Mouse (Mus musculus): ENCODE measurements around the gene Gm49337. TPM values are rescaled to one million over a fixed set of nuclear protein-coding genes. Genes with fewer than 3 reads are reported as not detected.

The Gm49337 gene
- total RNA-seq, 2 experiments from 2014 or later = 0.47 TPM; not detected in 1

GRCm38 (mm10) chr4:116143891-116144717, 29.1 kb upstream of the Gm49337 start:
- intact Hi-C loops (cut with DNase I) = no loop called here
- TF ChIP-seq CTCF (IDR thresholded peaks at IDR 0.05) = no peak
- peak; percentile 85 for DNase-seq
- Histone ChIP-seq H3K27ac (peak overlapping the region; percentile 93), H3K4me3 (peak overlapping the region; percentile 79)

DNA sequence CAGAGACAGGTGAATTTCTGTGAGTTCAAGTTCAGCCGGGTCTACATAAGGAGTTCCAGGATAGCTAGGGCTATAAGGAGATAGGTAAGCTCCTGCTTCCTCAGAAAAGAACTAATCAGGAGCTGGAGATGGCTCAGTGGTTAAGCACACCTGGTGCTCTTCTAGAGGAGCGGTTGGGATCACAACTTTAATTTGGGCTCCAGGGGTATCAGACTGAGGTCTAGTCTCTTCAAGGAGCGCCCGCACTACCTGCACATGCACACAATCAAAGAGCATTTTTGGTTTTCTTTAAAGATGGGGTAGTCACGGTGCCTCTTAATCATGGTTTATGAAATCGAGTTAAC, 23.4 kb upstream of the Gm49337 start:
- intact Hi-C loops (cut with DNase I) = no loop called here
- TF ChIP-seq CTCF (IDR thresholded peaks at IDR 0.05) = no peak
- no peak for DNase-seq
- peak overlapping the region; percentile 95 for H3K4me3 ChIP-seq
- H3K27ac ChIP-seq = peak overlapping the region; percentile 98

DNA sequence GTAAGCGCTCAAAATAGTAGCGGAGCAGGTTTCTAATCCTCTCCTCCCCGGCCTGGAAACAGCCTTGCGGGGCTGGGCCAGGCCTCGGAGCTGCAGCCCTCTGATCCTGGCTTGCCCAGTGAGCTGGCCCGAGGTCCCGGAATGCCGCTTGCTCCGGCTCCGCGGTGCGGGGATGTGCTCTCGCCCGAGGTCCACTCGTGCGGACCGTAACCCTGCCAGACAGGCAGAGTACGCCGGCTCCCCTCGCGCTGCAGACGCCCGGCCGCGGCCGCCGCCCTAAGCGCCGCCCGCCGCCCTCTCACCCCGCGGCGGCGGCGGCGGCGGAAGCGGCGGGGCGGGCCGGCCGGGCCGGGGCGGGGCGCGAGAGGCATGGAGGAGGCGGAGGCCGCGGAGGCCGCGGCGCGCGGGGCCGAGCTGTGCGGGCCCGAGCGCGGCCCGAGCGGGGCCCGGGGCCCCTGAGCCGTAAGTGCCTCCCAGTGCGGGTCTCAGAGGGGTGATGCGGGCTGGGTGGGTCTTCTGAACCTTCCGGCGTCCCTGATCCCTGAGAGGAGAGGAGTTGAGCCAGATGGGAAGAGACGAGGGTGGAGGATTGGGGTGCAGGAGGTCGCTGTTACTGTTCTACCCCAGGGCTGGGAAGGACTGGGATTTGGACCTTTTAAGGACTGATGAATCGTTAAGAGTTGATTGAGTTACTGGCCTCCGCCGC, 22.9 kb upstream of the Gm49337 start:
- H3K27ac ChIP-seq = peak overlapping the region; percentile 98
- peak; percentile 87 for DNase-seq
- peak overlapping the region; percentile 95 for H3K4me3 ChIP-seq
- TF ChIP-seq CTCF (IDR thresholded peaks at IDR 0.05) = no peak
- intact Hi-C loops (cut with DNase I) = no loop called here

GRCm38 (mm10) chr4:116150862-116151221, 22.3 kb upstream of the Gm49337 start:
- Histone ChIP-seq H3K4me3 (peak overlapping the region; percentile 95), H3K27ac (peak overlapping the region; percentile 98)
- intact Hi-C loops (cut with DNase I) = no loop called here
- no peak for DNase-seq
- no peak for TF ChIP-seq CTCF (IDR thresholded peaks at IDR 0.05)

DNA sequence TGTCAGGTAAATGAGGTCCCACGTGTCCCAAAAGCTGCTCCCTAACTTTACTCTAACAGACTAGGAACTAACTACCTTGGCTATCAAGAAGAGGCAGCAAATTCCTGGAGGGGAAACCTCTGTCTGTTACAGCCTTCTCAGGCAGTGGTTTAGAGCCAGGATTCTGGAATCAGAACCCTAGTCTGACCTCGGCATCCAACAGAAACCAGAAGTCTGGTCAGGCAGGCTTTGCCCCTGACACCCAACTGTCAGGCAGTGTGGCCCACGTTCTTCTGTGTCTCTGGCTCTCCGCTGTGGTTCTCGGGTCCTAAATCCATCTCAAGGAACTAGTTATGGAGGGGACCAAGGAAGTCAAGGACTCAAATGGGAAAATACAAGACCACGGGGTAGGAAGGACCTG, 21.9 kb upstream of the Gm49337 start, which contains the start of gene Lurap1:
Gene Lurap1, minus strand, starts transcription at position 101 of the 400 bp plus-strand sequence.
- intact Hi-C loops (cut with DNase I) = no loop called here
- no peak for DNase-seq
- no peak for TF ChIP-seq CTCF (IDR thresholded peaks at IDR 0.05)
- Histone ChIP-seq H3K27ac (peak within 1 kb of the TSS; percentile 98), H3K4me3 (peak within 1 kb of the TSS; percentile 95)

DNA sequence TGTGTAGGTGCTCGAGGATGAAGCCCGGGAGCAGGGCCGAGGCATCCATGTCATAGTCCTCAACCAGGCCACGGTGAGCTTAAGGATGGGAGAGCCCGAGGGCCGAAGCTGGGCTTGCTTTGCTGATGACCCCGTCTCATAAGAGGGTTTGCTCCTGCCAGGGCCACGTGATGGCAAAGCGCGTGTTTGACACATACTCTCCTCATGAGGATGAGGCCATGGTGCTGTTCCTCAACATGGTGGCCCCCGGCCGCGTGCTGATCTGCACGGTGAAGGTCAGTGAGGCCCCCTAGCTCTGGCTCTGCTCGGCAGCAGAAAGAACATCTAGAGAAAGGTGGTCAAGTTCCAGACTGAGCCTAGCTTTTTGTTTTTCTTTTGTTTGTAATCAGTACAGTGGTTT, 20.5 kb upstream of the Gm49337 start:
- intact Hi-C loops (cut with DNase I) = no loop called here
- Histone ChIP-seq H3K27ac (no peak overlapping the region), H3K4me3 (no peak overlapping the region)
- DNase-seq = no peak
- no peak for TF ChIP-seq CTCF (IDR thresholded peaks at IDR 0.05)

- Histone ChIP-seq H3K27ac (no peak overlapping the region), H3K4me3 (no peak overlapping the region)
- DNase-seq = no peak
- TF ChIP-seq CTCF (IDR thresholded peaks at IDR 0.05) = no peak
- intact Hi-C loops (cut with DNase I) = no loop called here
These were observed 15.3 kb upstream of the Gm49337 start for GRCm38 (mm10) chr4:116157882-116158281.

GRCm38 (mm10) chr4:116159912-116160311, 13.3 kb upstream of the Gm49337 start:
- no peak overlapping the region for H3K27ac ChIP-seq
- no peak for DNase-seq
- TF ChIP-seq CTCF (IDR thresholded peaks at IDR 0.05) = peak; percentile 39
- no peak overlapping the region for H3K4me3 ChIP-seq
- intact Hi-C loops (cut with DNase I) = no loop called here

DNA sequence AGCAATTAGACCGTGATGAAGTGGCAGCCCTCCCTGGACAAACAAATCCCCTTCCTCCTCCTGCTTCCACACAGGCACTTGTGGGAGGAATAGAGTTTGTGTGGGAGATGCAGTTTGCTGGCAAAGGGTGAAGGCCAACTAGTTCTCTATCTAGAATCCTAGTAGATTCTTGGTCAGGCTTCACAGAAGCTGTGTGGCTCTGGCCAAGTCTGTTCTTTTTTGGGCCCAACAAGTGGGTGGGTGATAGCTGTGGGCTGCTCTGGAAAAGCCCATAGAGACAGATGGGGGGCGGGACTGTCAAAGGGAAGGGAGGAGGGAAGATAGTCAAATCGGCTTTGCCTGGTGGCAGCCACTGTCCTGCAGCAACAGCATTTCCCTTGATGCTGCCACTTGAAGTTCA, 12.4 kb upstream of the Gm49337 start:
- no peak for TF ChIP-seq CTCF (IDR thresholded peaks at IDR 0.05)
- no peak overlapping the region for H3K27ac ChIP-seq
- intact Hi-C loops (cut with DNase I) = no loop called here

DNA sequence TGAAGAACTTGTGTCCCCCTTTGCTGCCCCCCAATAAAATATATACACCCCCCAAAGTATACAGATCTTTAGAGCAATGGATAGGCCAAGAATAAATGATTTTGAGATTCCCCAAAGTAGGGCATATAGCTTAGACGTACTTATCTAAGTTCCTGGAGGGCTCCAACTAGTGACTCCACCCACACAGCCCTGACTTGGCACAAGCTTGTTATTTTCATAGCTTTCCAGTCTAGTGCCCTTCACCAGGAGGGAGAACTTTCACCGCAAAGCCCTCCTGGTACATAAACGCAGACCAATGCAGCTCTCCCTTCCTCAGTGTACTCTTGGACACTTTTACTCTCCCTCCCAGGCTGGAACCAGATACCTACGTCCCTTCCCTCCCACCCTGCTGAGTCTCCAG, 11.0 kb upstream of the Gm49337 start:
- intact Hi-C loops (cut with DNase I) = no loop called here
- DNase-seq = no peak
- Histone ChIP-seq H3K4me3 (no peak overlapping the region), H3K27ac (no peak overlapping the region)
- no peak for TF ChIP-seq CTCF (IDR thresholded peaks at IDR 0.05)

More for the DNA sequence above, 12.4 kb upstream of the Gm49337 start:
- no peak for DNase-seq
- no peak overlapping the region for H3K4me3 ChIP-seq

DNA sequence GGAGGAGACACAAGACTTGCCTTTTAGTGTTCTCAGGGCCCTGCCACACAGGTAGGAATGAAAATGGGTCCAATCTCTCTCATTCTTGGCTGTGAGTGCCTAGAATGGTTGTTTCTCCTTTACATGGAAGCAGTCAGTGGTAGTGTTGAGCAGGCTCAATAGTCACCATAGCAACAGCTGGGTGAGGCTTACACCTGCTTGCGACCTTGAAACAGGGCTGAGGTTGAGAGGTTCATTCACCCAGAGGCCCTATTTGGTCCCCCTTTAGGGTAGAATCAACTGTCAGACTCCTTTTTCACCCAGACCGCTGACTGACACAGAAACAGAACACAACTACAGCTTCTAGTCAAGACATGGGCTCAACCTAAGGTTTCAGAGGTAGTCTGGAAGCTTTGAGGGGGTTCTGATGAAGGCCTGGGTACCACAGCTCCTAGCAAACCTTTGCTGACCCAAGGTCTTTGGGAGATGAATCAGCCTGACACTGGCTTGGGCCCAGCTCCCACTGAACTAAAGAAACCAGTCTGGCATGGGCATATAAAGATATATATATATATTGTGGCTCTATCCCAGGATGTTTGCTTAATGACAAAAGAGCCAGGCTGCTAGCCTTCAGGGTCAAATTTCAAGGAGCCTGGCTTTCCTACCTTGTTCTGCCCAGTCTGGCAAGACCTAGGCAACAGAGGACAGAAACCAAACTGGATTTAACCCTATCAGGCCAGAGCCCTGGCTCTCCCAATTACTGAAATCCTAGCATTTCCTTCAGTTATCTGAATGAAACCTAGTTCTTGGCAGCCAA, 8.2 kb upstream of the Gm49337 start:
- no peak overlapping the region for H3K4me3 ChIP-seq
- TF ChIP-seq CTCF (IDR thresholded peaks at IDR 0.05) = no peak
- DNase-seq = no peak
- no peak overlapping the region; the same call in 1 of the 2 replicates for H3K27ac ChIP-seq
- intact Hi-C loops (cut with DNase I) = no loop called here

DNA sequence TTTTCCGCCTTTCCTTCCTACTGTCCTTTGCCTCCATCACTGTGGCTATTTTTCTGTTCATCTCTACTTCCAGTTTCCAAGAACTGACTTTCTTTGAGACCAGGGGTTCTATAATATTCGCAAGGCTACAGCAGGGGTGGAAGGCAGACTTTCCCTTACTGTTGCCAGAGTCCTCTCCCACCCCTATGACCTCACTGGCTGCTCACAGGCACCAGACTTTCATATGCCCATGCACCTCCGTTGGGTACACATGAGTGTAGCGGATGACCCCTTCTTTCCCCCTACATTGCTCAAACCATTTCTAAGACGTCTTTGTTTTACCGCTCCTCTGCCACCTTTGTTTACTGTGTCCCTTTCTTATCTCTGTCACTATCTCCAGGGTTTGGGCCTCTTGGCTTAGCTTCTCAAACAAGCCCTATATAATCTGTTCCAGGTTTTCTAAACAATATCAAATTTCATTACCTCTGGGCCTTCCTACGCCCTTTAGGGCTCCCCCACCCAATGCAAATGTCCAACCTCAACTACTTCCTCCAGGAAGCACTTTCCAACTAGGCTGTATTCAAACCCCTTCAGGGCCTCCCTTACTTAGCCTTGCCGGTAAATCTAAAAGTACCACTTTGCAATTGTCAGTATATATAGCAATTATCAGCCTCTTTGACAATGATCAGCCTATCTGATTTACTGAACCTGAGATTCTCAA, 7.3 kb upstream of the Gm49337 start:
- Histone ChIP-seq H3K4me3 (no peak overlapping the region), H3K27ac (no peak overlapping the region)
- TF ChIP-seq CTCF (IDR thresholded peaks at IDR 0.05) = no peak
- no peak for DNase-seq
- intact Hi-C loops (cut with DNase I) = no loop called here

Measured in gastrocnemius, adult 2 months (tissue).